Mouse (Mus musculus) olfactory bulb, adult 2 months (tissue): ENCODE results near the gene Smtnl1.

Experiments
- CTCF ChIP-seq: fragments of 200-500 bp; IDR thresholded peaks from 2 replicates; pipeline ENCODE4 v1.5.1; 2012; ENCODE audit warnings: low read depth, mild to moderate bottlenecking, low read length, moderate library complexity; ENCODE audit not compliant: insufficient read depth
- POLR2A ChIP-seq: fragments of 200-500 bp; IDR thresholded peaks from 2 replicates; pipeline ENCODE4 v1.6.1; 2012; ENCODE audit warnings: mild to moderate bottlenecking, low read depth, low read length, moderate library complexity; ENCODE audit not compliant: insufficient read depth

GRCm38 (mm10) chr2:84851130-84852040 lies 28.9 kb upstream of the Smtnl1 start:
- TF ChIP-seq POLR2A (no peak), CTCF (no peak)
